Mouse (Mus musculus) CH12F3 (cell line): ENCODE results near the gene Ush1g.

Experiments
- in situ Hi-C: fragments of 300-500 bp; cut with MboI; formaldehyde crosslinking; loops from 2 replicates; pipeline ENCODE4 v1.14.3; 2020; ENCODE audit warnings: low sequenced_read_pairs

The Ush1g gene

GRCm38 (mm10) chr11:115321906-115322693 lies at the start of gene Ush1g:
Ush1g (minus strand) TSS chr11:115322041.
- in situ Hi-C loops = no loop called here

GRCm38 (mm10) chr11:115371354-115371753 lies 49.5 kb upstream of the Ush1g start:
- in situ Hi-C loops = no loop called here

- in situ Hi-C loops = no loop called here
These were observed 48.5 kb upstream of the Ush1g start for GRCm38 (mm10) chr11:115370368-115370767.

GRCm38 (mm10) chr11:115367395-115367944 lies 45.6 kb upstream of the Ush1g start, which contains the start of gene Hid1:
Hid1 (minus strand) TSS chr11:115367756.
- in situ Hi-C loops = no loop called here

GRCm38 (mm10) chr11:115366706-115367394 lies 45.0 kb upstream of the Ush1g start:
- in situ Hi-C loops = no loop called here

DNA sequence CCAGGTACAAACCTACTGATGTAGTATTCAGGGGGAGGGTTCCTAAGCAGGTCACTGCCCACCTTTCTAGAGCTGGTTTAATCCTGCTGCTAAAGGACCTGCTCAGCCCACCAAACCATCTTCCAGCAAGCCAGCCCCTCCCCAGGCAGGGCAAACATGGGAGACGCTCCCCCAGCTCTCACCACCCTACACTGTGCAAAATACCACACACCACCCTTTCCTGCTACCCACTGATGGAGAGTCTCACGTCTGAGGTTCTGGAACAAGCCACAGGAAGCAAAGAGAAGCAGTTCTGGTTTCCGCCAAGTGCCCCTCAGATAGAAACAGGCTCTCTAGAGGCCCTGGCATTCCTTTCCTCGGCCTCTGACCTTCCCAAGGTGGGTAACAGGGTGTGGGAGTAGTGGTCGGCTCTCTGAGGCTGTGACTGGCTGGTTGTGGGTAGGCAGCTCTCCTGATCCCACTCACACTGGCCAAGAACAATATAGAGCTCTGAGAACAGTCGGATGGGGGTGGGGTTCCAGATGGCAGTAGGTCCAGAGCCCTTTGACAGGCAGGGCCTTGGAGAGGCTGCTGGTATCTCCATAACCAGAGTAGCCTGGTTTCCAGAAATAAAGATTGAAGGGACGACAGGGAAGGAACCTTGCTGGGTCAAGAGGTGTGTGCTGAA lies 44.3 kb upstream of the Ush1g start:
- in situ Hi-C loops = no loop called here

DNA sequence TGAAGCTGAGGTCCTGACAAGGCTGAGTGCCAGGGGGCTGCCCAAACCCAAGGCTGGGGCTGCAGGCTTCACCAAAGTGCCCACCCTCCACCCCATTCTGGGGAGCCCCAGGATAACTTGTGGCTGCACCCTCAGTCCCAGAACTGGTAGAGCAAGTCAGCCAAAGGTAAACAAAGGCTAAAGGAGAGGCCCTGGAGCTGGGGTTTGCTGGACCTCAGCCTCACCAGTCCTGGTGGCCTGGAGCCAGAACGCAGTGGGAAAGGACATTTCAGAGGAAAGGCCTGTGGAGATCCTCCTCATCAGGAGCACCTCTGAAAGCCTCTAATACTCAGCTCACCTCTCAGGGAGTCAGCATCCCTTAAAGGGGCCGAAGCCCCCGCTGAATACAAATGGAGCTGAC lies 42.3 kb upstream of the Ush1g start:
- in situ Hi-C loops = no loop called here

DNA sequence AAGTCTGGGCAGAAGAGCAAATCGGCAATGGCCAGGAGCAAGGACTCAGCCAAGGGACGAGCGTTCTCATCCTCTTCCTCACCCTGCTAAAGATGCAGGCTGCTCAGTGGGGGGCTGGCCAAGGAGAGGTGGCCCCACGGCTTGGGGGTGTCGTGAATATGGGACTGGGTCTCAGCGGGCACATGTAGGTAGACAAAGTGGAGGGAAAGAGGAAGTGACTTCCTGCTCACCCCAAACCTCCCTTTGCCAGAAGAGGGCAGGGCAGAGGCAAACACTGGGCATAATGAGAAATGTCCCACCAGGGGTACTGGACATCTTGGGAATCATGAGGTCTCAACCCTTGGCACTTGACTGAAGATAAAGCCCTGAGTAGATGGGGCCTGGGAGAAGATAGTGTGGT lies 37.9 kb upstream of the Ush1g start:
- in situ Hi-C loops = no loop called here

DNA sequence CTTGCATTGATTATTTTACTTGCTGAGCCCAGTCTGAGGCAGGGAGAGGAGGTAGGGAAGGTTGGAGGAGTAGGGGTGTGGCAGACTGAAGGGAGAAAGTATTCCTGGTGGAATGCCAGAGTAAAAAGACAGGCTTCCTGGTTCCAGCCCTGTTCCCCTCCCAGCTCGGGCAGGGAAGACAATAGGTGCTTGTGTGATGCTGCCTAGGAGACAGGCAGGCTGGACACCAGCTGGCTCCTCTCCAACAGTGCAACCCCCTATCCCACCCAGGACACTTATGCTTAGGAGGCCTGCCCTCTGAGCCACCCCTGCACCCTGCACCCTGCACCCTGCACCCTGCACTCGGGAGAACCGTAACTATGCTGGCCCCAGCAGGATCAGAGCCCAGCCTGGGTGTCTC lies 37.5 kb upstream of the Ush1g start:
- in situ Hi-C loops = no loop called here

DNA sequence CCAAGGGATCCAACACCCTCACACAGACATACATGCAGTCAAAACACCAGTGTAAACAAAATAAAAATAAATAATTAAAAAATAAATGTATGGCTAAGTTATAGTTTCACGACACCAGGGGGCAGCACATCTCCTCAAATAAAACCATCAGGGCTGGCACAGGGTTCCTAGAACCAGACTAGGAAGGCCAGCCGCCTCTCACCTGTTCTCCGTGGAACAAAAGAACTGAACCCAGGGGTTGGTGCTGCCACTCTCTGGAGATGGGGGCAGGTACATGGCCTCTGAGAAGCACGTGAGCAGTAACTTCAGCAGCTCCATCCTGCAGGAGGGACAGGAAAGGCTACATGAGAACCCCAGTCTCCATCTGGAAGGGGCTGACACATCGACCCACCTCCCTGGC lies 36.6 kb upstream of the Ush1g start:
- in situ Hi-C loops = no loop called here

DNA sequence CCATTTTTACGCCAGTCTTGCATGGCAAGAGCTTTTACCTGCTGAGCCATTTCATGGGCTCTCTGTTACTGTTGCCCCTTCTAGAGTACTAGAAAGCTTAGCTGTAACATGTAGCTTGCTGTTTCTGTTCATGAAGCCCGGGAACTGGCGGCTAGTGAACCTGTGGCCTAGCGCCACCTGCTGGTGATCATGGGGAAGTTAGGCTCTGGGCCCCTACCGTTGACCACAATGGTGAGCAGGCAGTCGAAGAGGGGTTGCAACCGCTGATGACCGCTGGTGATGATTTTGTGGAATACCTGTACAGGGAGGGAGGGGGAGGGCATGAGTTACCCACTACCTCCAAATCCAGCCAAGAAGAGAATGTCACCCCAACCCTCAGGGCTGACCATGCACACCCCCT lies 32.3 kb upstream of the Ush1g start:
- in situ Hi-C loops = no loop called here

GRCm38 (mm10) chr11:115353375-115353774 lies 31.5 kb upstream of the Ush1g start:
- in situ Hi-C loops = no loop called here

GRCm38 (mm10) chr11:115349976-115350375 lies 28.1 kb upstream of the Ush1g start:
- in situ Hi-C loops = no loop called here

- in situ Hi-C loops = no loop called here
These were observed 26.9 kb upstream of the Ush1g start for GRCm38 (mm10) chr11:115348681-115349248.

- in situ Hi-C loops = no loop called here
These were observed 23.7 kb upstream of the Ush1g start for GRCm38 (mm10) chr11:115345515-115345914.

- in situ Hi-C loops = no loop called here
These were observed 23.1 kb upstream of the Ush1g start for GRCm38 (mm10) chr11:115344967-115345366.

GRCm38 (mm10) chr11:115341866-115342265 lies 20.0 kb upstream of the Ush1g start:
- in situ Hi-C loops = no loop called here

- in situ Hi-C loops = no loop called here
These were observed 19.4 kb upstream of the Ush1g start for GRCm38 (mm10) chr11:115341246-115341645.

GRCm38 (mm10) chr11:115337826-115338225 lies 16.0 kb upstream of the Ush1g start:
- in situ Hi-C loops = no loop called here

DNA sequence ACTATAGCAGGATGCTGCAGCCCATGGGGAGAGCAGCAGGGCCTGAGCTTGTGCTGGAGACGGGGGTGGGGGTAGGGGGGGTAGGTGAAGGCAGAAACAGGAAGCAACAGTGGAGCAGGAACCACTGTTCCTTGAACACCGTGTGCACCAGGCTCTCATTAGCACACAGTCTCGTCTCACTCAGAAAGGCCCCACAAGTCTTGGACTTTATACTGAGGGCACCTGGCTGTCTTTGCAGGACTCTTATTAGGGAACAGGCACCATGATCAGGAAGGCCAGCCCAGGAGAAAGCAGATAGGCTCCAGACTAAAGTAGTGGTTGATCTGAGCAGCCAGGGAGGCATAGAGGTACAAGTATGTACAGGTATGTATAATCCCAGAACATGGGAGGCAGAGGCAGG lies 15.5 kb upstream of the Ush1g start:
- in situ Hi-C loops = no loop called here

DNA sequence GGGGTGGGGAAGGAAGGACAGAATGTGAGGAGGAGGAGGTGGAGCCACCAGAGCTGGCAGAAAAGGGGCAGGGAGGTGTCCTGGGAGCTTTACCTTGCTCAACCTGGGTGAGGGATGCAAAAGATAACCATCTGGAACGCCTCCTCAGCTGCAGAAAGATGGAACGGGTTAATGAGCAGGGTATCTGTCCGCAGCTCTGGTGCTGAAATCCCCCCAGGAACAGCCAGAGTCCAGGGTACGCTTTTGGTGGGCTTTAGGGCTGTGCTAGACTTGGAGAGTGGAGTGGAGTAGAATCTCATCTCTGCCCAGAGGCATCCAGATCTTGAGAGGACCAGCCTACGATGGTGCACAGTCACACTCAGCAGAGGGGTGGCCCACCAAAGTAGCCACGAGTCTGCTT lies 14.3 kb upstream of the Ush1g start:
- in situ Hi-C loops = no loop called here
